Mouse (Mus musculus): Measurements from ENCODE around the gene Rab5b. TPM values are rescaled to one million over a fixed set of nuclear protein-coding genes. Genes with fewer than 3 reads are reported as not detected.
A peak's percentile ranks its signal among the peaks of the same experiment; 100 is the strongest.

The Rab5b gene
- polyA plus RNA-seq (2014; fragmentation: Nextera tagmentation; extraction: Ambion mirVana) = 82.2 and 82.9 TPM in 2 replicates

DNA sequence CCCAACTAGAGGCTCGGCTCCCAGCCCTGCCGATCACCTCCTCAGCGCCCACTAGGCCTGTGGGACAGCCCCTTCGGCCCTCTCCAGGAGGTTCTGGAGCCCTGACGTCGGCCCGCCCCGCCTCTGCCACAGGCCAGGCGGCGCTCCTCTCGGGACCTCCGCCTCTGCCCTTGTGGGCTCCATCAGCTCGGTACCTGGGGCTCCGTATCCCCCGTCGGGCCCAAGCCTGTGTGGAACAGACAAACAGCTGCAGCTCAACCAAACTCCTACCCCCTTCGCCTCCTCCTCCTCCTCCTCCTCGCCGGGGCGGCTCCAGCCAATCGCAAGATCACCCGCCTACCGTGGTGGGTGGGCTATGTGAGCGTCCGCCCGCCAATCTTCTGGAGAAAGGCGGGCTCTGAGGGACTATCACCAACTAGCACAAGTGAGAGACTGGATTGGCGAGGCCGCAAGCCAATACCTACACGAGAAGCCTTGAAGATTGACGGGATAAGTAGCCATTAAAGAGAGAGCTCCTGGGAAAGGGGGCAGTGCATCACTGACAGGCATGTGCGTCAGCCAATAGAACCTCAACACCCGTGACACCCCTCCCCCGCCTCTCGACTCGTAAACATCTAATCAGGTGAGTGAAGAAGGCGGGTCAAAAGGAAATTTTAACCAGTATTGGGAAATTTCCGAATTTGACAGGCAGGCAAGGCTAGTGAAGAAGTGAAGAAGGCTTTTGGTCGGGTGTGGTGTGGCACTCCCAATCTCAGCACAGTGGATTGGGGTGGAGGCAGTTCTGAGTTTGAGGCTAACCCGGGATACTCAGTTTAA lies at the start of gene Rab5b:
TSS of gene Rab5b (minus strand) at position 273 of the 816 bp plus-strand sequence.
- 2% methylated on average over 38 of the region's 40 CpGs for WGBS

GRCm38 (mm10) chr10:128744680-128745601 lies 48.9 kb upstream of the Rab5b start, which contains the start of gene Dgka:
TSS of gene Dgka (minus strand) at chr10:128744855.
- no peak for DNase-seq (ENCODE audit: low spot score)
- WGBS = 21% methylated on average over 18 of the region's 18 CpGs
- no peak for ATAC-seq (ENCODE audit: insufficient read depth, low FRiP score, low TSS enrichment)
- no peaks in the 10 kb centered on the region for H3K36me3 ChIP-seq (ENCODE audit: control insufficient read depth, insufficient read depth, low read length)
- H3K4me1 ChIP-seq (ENCODE audit: control insufficient read depth, insufficient read depth, low read length) = peaks cover 12% of the 10 kb centered on the region
- no peak within 1 kb of the TSS for H3K27ac ChIP-seq (ENCODE audit: low read depth, low read length)
- peak within 1 kb of the TSS; percentile 72 for H3K9ac ChIP-seq (ENCODE audit: low read length)
- H3K27me3 ChIP-seq (ENCODE audit: control insufficient read depth, insufficient read depth, low read length) = peaks cover 23% of the 10 kb centered on the region
- peak within 1 kb of the TSS; percentile 95 for H3K4me2 ChIP-seq (ENCODE audit: low read depth)
- H3K9me3 ChIP-seq (ENCODE audit: control insufficient read depth, low read length) = no peaks in the 10 kb centered on the region
- H3K4me3 ChIP-seq (ENCODE audit: low read depth, low read length) = peak within 1 kb of the TSS; percentile 55

More for the DNA sequence above, at the start of gene Rab5b:
- H3K36me3 ChIP-seq (ENCODE audit: control insufficient read depth, insufficient read depth, low read length) = peaks cover 4% of the 10 kb centered on the region; the same call in 1 of the 2 replicates
- DNase-seq (ENCODE audit: low spot score) (peak; percentile 98), ATAC-seq (ENCODE audit: insufficient read depth, low FRiP score, low TSS enrichment) (peak; percentile 100)
- H3K9ac ChIP-seq (ENCODE audit: low read length) = peak within 1 kb of the TSS; percentile 86
- H3K4me3 ChIP-seq (ENCODE audit: low read depth, low read length) = peak within 1 kb of the TSS; percentile 72
- H3K4me2 ChIP-seq (ENCODE audit: low read depth) = peak within 1 kb of the TSS; percentile 76
- no peaks in the 10 kb centered on the region for H3K27me3 ChIP-seq (ENCODE audit: control insufficient read depth, insufficient read depth, low read length)
- peak within 1 kb of the TSS; percentile 94 for H3K27ac ChIP-seq (ENCODE audit: low read depth, low read length)
- H3K9me3 ChIP-seq (ENCODE audit: control insufficient read depth, low read length) = no peaks in the 10 kb centered on the region
- H3K4me1 ChIP-seq (ENCODE audit: control insufficient read depth, insufficient read depth, low read length) = peaks cover 4% of the 10 kb centered on the region; the same call in 1 of the 2 replicates

- Histone ChIP-seq H3K36me3 (ENCODE audit: control insufficient read depth, insufficient read depth, low read length) (no peaks in the 10 kb centered on the region), H3K9me3 (ENCODE audit: control insufficient read depth, low read length) (no peaks in the 10 kb centered on the region), H3K27me3 (ENCODE audit: control insufficient read depth, insufficient read depth, low read length) (peaks cover 23% of the 10 kb centered on the region), H3K4me1 (ENCODE audit: control insufficient read depth, insufficient read depth, low read length) (peaks cover 7% of the 10 kb centered on the region; the same call in 1 of the 2 replicates), H3K4me3 (ENCODE audit: low read depth, low read length) (peak overlapping the region; percentile 55), H3K4me2 (ENCODE audit: low read depth) (peak overlapping the region; percentile 95), H3K9ac (ENCODE audit: low read length) (peak overlapping the region; percentile 72), H3K27ac (ENCODE audit: low read depth, low read length) (no peak overlapping the region)
- WGBS = 15% methylated on average over 8 of the region's 8 CpGs
- DNase-seq (ENCODE audit: low spot score) (peak; percentile 14), ATAC-seq (ENCODE audit: insufficient read depth, low FRiP score, low TSS enrichment) (no peak)
Observed at GRCm38 (mm10) chr10:128744211-128744610, 48.1 kb upstream of the Rab5b start.

DNA sequence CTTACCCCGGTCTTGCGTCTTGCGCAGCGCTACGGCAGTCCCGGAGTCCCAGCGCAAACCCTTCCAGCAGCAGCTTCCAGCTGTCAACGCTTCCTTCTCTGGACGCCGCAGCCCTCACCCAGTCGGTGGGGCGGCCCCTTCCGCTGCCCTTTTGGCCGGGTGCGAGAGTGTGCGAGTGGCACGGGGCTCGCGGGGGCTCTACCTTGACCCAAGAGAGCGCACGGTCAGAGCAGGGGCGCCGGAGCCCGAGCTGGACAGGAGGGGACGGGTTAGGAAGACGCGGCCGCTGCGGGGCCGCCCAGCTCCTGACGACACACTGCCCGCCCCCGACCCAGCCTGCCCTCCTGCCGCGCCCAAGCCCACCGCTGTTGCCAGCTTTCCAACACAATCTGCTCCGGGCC lies 47.7 kb upstream of the Rab5b start:
- peak overlapping the region; percentile 72 for H3K9ac ChIP-seq (ENCODE audit: low read length)
- H3K4me1 ChIP-seq (ENCODE audit: control insufficient read depth, insufficient read depth, low read length) = peaks cover 3% of the 10 kb centered on the region; the same call in 1 of the 2 replicates
- under 1% methylated on average over 35 of the region's 37 CpGs for WGBS
- no peak for ATAC-seq (ENCODE audit: insufficient read depth, low FRiP score, low TSS enrichment)
- H3K4me3 ChIP-seq (ENCODE audit: low read depth, low read length) = peak overlapping the region; percentile 55
- peak; percentile 54 for DNase-seq (ENCODE audit: low spot score)
- H3K9me3 ChIP-seq (ENCODE audit: control insufficient read depth, low read length) = no peaks in the 10 kb centered on the region
- peaks cover 23% of the 10 kb centered on the region for H3K27me3 ChIP-seq (ENCODE audit: control insufficient read depth, insufficient read depth, low read length)
- H3K27ac ChIP-seq (ENCODE audit: low read depth, low read length) = no peak overlapping the region
- peak overlapping the region; percentile 95 for H3K4me2 ChIP-seq (ENCODE audit: low read depth)
- no peaks in the 10 kb centered on the region for H3K36me3 ChIP-seq (ENCODE audit: control insufficient read depth, insufficient read depth, low read length)

DNA sequence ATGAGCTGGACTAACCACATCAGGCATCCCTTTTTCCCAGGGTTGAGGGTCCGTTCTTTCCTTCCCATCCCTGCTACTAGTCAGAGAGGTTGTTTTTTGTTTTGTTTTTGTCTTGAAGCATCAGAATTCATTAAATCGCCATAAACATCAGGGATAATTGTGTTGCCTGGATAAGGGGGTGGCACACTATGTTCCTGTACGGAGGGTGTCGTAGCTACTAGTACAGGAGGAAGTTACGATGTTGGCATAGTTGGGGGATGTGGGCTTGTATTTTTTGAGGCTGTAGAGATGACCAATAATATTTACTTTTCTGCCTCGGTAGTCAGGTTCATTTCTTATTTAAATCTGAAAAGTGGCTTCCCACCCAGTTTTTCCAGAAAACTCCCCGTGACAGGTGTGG lies 47.2 kb upstream of the Rab5b start:
- Histone ChIP-seq H3K9ac (ENCODE audit: low read length) (no peak overlapping the region), H3K27ac (ENCODE audit: low read depth, low read length) (no peak overlapping the region), H3K36me3 (ENCODE audit: control insufficient read depth, insufficient read depth, low read length) (no peaks in the 10 kb centered on the region), H3K4me3 (ENCODE audit: low read depth, low read length) (peak overlapping the region; percentile 55), H3K4me2 (ENCODE audit: low read depth) (peak overlapping the region; percentile 95), H3K9me3 (ENCODE audit: control insufficient read depth, low read length) (no peaks in the 10 kb centered on the region), H3K27me3 (ENCODE audit: control insufficient read depth, insufficient read depth, low read length) (peaks cover 23% of the 10 kb centered on the region), H3K4me1 (ENCODE audit: control insufficient read depth, insufficient read depth, low read length) (0 out of 2 replicates have a peak, but pooled peaks cover 3% of the 10 kb centered on the region)
- WGBS = 4% methylated on average over 7 of the region's 7 CpGs
- ATAC-seq (ENCODE audit: insufficient read depth, low FRiP score, low TSS enrichment) = no peak
- DNase-seq (ENCODE audit: low spot score) = no peak

DNA sequence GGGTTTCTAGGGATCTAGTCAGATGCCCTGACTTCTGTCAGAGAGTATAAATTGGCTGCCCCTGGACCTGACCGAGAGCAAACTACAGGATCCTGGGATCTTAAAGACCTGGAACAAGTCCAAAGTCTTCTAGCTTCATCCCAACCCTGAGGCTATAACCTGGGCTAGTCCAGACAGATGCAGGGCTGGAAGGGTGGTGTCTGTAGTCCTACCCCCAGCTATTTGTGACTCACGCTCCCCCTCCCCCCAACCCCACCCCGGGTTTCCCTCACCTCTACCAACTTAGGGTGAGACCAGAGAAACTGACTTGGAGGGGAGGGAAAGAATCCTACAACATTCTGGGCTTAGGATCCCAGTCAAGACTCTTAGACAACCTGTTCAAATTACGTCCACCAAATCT lies 46.6 kb upstream of the Rab5b start:
- H3K9ac ChIP-seq (ENCODE audit: low read length) = no peak overlapping the region
- no peak overlapping the region for H3K4me2 ChIP-seq (ENCODE audit: low read depth)
- WGBS = 39% methylated on average over 4 of the region's 4 CpGs
- DNase-seq (ENCODE audit: low spot score) = no peak
- peaks cover 23% of the 10 kb centered on the region for H3K27me3 ChIP-seq (ENCODE audit: control insufficient read depth, insufficient read depth, low read length)
- no peak overlapping the region for H3K27ac ChIP-seq (ENCODE audit: low read depth, low read length)
- ATAC-seq (ENCODE audit: insufficient read depth, low FRiP score, low TSS enrichment) = no peak
- no peak overlapping the region for H3K4me3 ChIP-seq (ENCODE audit: low read depth, low read length)
- H3K4me1 ChIP-seq (ENCODE audit: control insufficient read depth, insufficient read depth, low read length) = peaks cover 3% of the 10 kb centered on the region; the same call in 1 of the 2 replicates
- no peaks in the 10 kb centered on the region for H3K36me3 ChIP-seq (ENCODE audit: control insufficient read depth, insufficient read depth, low read length)
- H3K9me3 ChIP-seq (ENCODE audit: control insufficient read depth, low read length) = no peaks in the 10 kb centered on the region

- Histone ChIP-seq H3K4me2 (ENCODE audit: low read depth) (no peak overlapping the region), H3K27ac (ENCODE audit: low read depth, low read length) (no peak overlapping the region), H3K36me3 (ENCODE audit: control insufficient read depth, insufficient read depth, low read length) (no peaks in the 10 kb centered on the region), H3K9me3 (ENCODE audit: control insufficient read depth, low read length) (no peaks in the 10 kb centered on the region), H3K9ac (ENCODE audit: low read length) (no peak overlapping the region), H3K27me3 (ENCODE audit: control insufficient read depth, insufficient read depth, low read length) (peaks cover 23% of the 10 kb centered on the region), H3K4me1 (ENCODE audit: control insufficient read depth, insufficient read depth, low read length) (peaks cover 6% of the 10 kb centered on the region; the same call in 1 of the 2 replicates), H3K4me3 (ENCODE audit: low read depth, low read length) (no peak overlapping the region)
- 64% methylated on average over 2 of the region's 2 CpGs for WGBS
- ATAC-seq (ENCODE audit: insufficient read depth, low FRiP score, low TSS enrichment) = no peak
- DNase-seq (ENCODE audit: low spot score) = no peak
Observed at GRCm38 (mm10) chr10:128740296-128740695, 44.2 kb upstream of the Rab5b start.

GRCm38 (mm10) chr10:128737435-128737834 lies 41.4 kb upstream of the Rab5b start:
- H3K27me3 ChIP-seq (ENCODE audit: control insufficient read depth, insufficient read depth, low read length) = peaks cover 3% of the 10 kb centered on the region
- peaks cover 3% of the 10 kb centered on the region; the same call in 1 of the 2 replicates for H3K4me1 ChIP-seq (ENCODE audit: control insufficient read depth, insufficient read depth, low read length)
- H3K36me3 ChIP-seq (ENCODE audit: control insufficient read depth, insufficient read depth, low read length) = no peaks in the 10 kb centered on the region
- 3% methylated on average over 14 of the region's 15 CpGs for WGBS
- DNase-seq (ENCODE audit: low spot score) (peak; percentile 23), ATAC-seq (ENCODE audit: insufficient read depth, low FRiP score, low TSS enrichment) (no peak)
- no peak overlapping the region for H3K4me3 ChIP-seq (ENCODE audit: low read depth, low read length)
- H3K27ac ChIP-seq (ENCODE audit: low read depth, low read length) = no peak overlapping the region
- no peaks in the 10 kb centered on the region for H3K9me3 ChIP-seq (ENCODE audit: control insufficient read depth, low read length)
- no peak overlapping the region; the same call in 1 of the 2 replicates for H3K9ac ChIP-seq (ENCODE audit: low read length)
- H3K4me2 ChIP-seq (ENCODE audit: low read depth) = peak overlapping the region; percentile 29
